Mouse (Mus musculus) WW6 (cell line): ENCODE data around the gene Rnf166.

Experiments used
- DNase-seq: peaks from one replicate; pipeline ENCODE4 v3.0.0-alpha.2; 2013; ENCODE audit warnings: low read depth, low spot score

Gene Rnf166

GRCm38 (mm10) chr8:122469407-122469806, 6.5 kb downstream of the Rnf166 start:
- no peak for DNase-seq

GRCm38 (mm10) chr8:122467816-122468215, 8.0 kb downstream of the Rnf166 start:
- DNase-seq: no peak

- DNase-seq: no peak
Observed at GRCm38 (mm10) chr8:122464985-122465384, 10.9 kb downstream of the Rnf166 start.

GRCm38 (mm10) chr8:122463651-122464640, 11.9 kb downstream of the Rnf166 start:
- no peak for DNase-seq

GRCm38 (mm10) chr8:122462510-122462909, 13.4 kb downstream of the Rnf166 start:
- DNase-seq: no peak

- no peak for DNase-seq
Observed at GRCm38 (mm10) chr8:122461473-122462148, 14.3 kb downstream of the Rnf166 start.

GRCm38 (mm10) chr8:122460524-122461472, 15.1 kb downstream of the Rnf166 start, which contains the start of gene Snai3:
TSS of gene Snai3 (minus strand) at chr8:122460733.
- DNase-seq: no peak

- no peak for DNase-seq
Observed at GRCm38 (mm10) chr8:122459990-122460389, 15.9 kb downstream of the Rnf166 start.

- no peak for DNase-seq
Observed at GRCm38 (mm10) chr8:122459218-122459900, 16.5 kb downstream of the Rnf166 start.

GRCm38 (mm10) chr8:122457171-122457570, 18.7 kb downstream of the Rnf166 start:
- no peak for DNase-seq

GRCm38 (mm10) chr8:122454409-122454808, 21.5 kb downstream of the Rnf166 start:
- DNase-seq: no peak

- DNase-seq: no peak
Observed at GRCm38 (mm10) chr8:122452154-122452553, 23.7 kb downstream of the Rnf166 start.

GRCm38 (mm10) chr8:122451161-122451703, 24.6 kb downstream of the Rnf166 start:
- DNase-seq: no peak

GRCm38 (mm10) chr8:122445203-122445602, 30.7 kb downstream of the Rnf166 start:
- no peak for DNase-seq

GRCm38 (mm10) chr8:122444058-122444748, 31.7 kb downstream of the Rnf166 start:
- DNase-seq: no peak

- peak; percentile 98 for DNase-seq
Observed at GRCm38 (mm10) chr8:122443262-122444006, 32.4 kb downstream of the Rnf166 start, which contains the start of gene Mvd. TSS of gene Mvd (minus strand) at chr8:122443422.

GRCm38 (mm10) chr8:122442781-122443180, 33.1 kb downstream of the Rnf166 start:
- DNase-seq: no peak

- no peak for DNase-seq
Observed at GRCm38 (mm10) chr8:122442356-122442755, 33.5 kb downstream of the Rnf166 start.

GRCm38 (mm10) chr8:122441326-122441725, 34.5 kb downstream of the Rnf166 start:
- no peak for DNase-seq
